Mouse (Mus musculus) midbrain, embryonic 11.5 days (tissue): Measurements from ENCODE around the gene Myt1l. TPM values are rescaled to one million over a fixed set of nuclear protein-coding genes. Genes with fewer than 3 reads are reported as not detected.

ENCODE experiments used
- ATAC-seq: fragments of 200-750 bp; cut with Nextera tagmentation; 2 replicates; pipeline ENCODE4 v1.8.0; 2017; ENCODE audit warnings: moderate TSS enrichment, moderate library complexity; ENCODE audit not compliant: low FRiP score
- DNase-seq: peaks from one replicate; pipeline ENCODE4 v3.0.0; 2015; ENCODE audit warnings: low spot score; ENCODE audit errors: missing footprints
- H3K27ac ChIP-seq: fragments of 300-500 bp; sonication (generic); 2 replicates; pipeline ENCODE4 v1.5.1; 2014; ENCODE audit warnings: low read depth, low read length
- H3K27me3 ChIP-seq: fragments of 300-500 bp; sonication (generic); 2 replicates; pipeline ENCODE4 v1.6.1; 2014; ENCODE audit warnings: mild to moderate bottlenecking, low read length, moderate library complexity, mixed read lengths; ENCODE audit not compliant: control insufficient read depth, insufficient read depth
- H3K36me3 ChIP-seq: fragments of 300-500 bp; sonication (generic); 2 replicates; pipeline ENCODE4 v1.6.1; 2014; ENCODE audit warnings: mild to moderate bottlenecking, low read length, moderate library complexity, mixed read lengths; ENCODE audit not compliant: control insufficient read depth, insufficient read depth
- H3K4me1 ChIP-seq: fragments of 300-500 bp; sonication (generic); 2 replicates; pipeline ENCODE4 v1.6.1; 2014; ENCODE audit warnings: low read length; ENCODE audit not compliant: control insufficient read depth, insufficient read depth
- H3K4me2 ChIP-seq: fragments of 300-500 bp; sonication (generic); 2 replicates; pipeline ENCODE4 v1.6.1; 2014; ENCODE audit warnings: mild to moderate bottlenecking, moderate library complexity
- H3K4me3 ChIP-seq: fragments of 300-500 bp; sonication (generic); 2 replicates; pipeline ENCODE4 v1.5.1; 2014; ENCODE audit warnings: low read depth, low read length
- H3K9ac ChIP-seq: fragments of 300-500 bp; sonication (generic); 2 replicates; pipeline ENCODE4 v1.6.1; 2014; ENCODE audit warnings: low read length
- H3K9me3 ChIP-seq: fragments of 300-500 bp; sonication (generic); 2 replicates; pipeline ENCODE4 v1.6.1; 2016; ENCODE audit warnings: low read length; ENCODE audit not compliant: control insufficient read depth
- WGBS: fragments of 180-500 bp; shearing (Covaris S2); extraction: QIAGEN DNeasy Blood & Tissue Kit; methylation state at CpG from one replicate; pipeline ENCODE4 v1.1.7; 2014; 5-methylcytosine and 5-hydroxymethylcytosine counted together
- polyA plus RNA-seq: library from polyadenylated mRNA; unstranded; fragments of >200 nt; fragmentation: Nextera tagmentation; extraction: Ambion mirVana; gene quantifications from 2 replicates; pipeline ENCODE4 v1.2.1, GENCODE M21; 2014

Myt1l gene
- polyA plus RNA-seq, 1 experiment from 2014 or later: 13.3 TPM

DNA sequence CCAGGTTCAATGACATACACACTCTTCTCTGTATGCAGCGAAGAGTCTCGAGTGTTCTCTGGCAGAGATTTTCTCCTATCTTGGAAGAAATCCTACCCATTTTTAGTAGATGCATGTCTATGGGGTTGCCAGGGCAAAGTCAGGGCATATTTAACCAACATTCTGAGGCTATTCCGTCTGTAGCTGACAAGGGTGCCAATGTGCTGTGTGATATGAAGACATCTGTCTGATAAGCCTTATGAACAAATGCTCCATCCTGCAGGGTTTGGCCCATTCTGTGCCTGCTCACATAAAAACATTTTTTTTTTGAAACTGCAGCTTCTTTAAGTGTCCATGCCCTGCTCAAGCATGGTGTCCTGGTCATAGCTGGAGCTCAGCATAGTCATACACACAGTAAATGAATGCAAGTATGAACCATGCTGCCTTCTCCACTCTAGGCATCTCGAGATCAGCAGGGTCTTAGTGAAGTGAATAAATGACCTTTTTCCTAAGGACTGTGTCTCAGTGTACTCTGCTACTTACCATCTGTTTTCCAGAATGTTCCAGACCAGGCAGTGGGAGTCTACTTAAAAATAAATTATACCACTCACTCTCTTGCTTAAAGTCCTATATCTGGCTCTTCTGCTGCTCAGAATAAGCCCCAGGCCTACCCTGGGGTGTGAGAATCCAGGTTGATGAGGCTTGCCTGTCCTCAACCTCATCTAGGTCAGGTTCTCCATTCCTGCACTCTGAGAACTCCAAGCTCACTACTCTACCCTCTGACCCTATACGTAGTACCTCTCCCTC, 227.1 kb downstream of the Myt1l start:
- no peaks in the 10 kb centered on the region for H3K4me1 ChIP-seq
- H3K9ac ChIP-seq: no peak overlapping the region
- no peak for ATAC-seq
- no peaks in the 10 kb centered on the region for H3K36me3 ChIP-seq
- H3K4me3 ChIP-seq: no peak overlapping the region
- H3K27ac ChIP-seq: no peak overlapping the region
- no peaks in the 10 kb centered on the region for H3K9me3 ChIP-seq
- no peaks in the 10 kb centered on the region for H3K27me3 ChIP-seq
- DNase-seq: no peak
- no peak overlapping the region for H3K4me2 ChIP-seq
- 87% methylated on average over 5 of the region's 5 CpGs for WGBS

DNA sequence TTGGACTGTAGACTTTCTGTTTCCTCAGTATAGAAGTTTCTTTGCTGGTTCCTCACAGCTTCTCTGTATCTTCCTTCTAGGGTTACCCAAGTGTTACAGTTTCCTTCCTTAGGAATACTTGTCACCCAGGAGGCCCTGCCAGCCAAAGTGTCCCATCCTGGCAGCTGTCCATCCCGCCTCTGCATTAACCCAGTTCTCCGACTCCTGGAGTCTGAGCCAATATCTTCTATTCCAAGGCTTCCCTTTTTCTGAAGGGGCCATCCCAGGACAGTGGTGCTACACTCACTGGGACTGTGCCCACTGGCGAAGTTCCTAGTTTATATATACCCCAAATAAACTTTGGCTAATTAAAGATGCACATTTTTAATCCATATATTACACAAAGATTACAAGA, 227.7 kb downstream of the Myt1l start:
- Histone ChIP-seq H3K4me1 (no peaks in the 10 kb centered on the region), H3K27ac (no peak overlapping the region), H3K36me3 (no peaks in the 10 kb centered on the region), H3K9me3 (no peaks in the 10 kb centered on the region), H3K9ac (no peak overlapping the region), H3K4me2 (no peak overlapping the region), H3K27me3 (no peaks in the 10 kb centered on the region), H3K4me3 (no peak overlapping the region)
- no peak for DNase-seq
- 98% methylated on average over 3 of the region's 3 CpGs for WGBS
- ATAC-seq: no peak

DNA sequence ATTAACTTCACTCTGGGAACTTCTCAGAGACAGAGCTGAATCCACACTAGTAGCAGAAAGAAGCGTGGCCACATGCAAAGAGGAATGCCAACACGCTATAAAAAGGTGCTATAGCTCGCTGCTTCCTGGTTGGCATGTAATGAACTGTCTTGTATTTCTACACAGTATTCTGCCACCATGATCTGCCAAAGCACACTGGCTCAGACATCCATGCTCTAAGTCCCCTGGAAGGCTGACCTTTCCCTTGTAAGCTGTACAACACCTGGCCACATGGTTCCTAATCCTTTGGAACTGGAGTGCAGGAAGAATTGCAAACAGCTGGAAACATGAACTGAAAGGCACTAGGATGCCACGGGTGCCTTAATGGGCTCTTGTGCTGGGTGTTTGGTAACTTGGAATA, 232.4 kb downstream of the Myt1l start:
- H3K36me3 ChIP-seq: no peaks in the 10 kb centered on the region
- no peaks in the 10 kb centered on the region for H3K9me3 ChIP-seq
- H3K9ac ChIP-seq: no peak overlapping the region
- H3K4me3 ChIP-seq: no peak overlapping the region
- no peaks in the 10 kb centered on the region for H3K27me3 ChIP-seq
- ATAC-seq: no peak
- no peak for DNase-seq
- no peak overlapping the region for H3K4me2 ChIP-seq
- H3K4me1 ChIP-seq: no peaks in the 10 kb centered on the region
- no peak overlapping the region for H3K27ac ChIP-seq
- 81% methylated on average over 4 of the region's 4 CpGs for WGBS

DNA sequence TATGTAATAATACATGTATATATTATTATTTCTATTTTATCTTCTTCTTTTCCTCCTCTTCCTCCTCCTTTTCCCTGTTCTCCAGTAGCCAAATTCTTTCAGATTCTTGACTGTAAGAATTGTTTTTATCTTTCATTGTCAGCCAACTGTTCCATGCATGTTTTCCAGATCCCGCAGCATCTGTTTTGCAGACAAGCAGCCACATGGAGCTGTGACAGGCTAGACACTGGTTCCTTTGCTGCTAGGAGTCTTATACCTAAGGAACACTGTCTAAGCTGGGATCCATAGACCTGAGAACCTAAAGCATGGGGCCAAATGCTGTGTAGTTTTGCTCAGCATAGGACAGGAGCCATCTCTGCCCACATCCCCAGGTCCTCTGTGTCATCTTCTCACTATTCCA, 238.0 kb downstream of the Myt1l start:
- DNase-seq (no peak), ATAC-seq (no peak)
- Histone ChIP-seq H3K9me3 (no peaks in the 10 kb centered on the region), H3K9ac (no peak overlapping the region), H3K4me3 (no peak overlapping the region), H3K4me2 (no peak overlapping the region), H3K36me3 (no peaks in the 10 kb centered on the region), H3K27me3 (no peaks in the 10 kb centered on the region), H3K4me1 (no peaks in the 10 kb centered on the region), H3K27ac (no peak overlapping the region)
- WGBS: 97% methylated on average over 1 of the region's 1 CpGs

DNA sequence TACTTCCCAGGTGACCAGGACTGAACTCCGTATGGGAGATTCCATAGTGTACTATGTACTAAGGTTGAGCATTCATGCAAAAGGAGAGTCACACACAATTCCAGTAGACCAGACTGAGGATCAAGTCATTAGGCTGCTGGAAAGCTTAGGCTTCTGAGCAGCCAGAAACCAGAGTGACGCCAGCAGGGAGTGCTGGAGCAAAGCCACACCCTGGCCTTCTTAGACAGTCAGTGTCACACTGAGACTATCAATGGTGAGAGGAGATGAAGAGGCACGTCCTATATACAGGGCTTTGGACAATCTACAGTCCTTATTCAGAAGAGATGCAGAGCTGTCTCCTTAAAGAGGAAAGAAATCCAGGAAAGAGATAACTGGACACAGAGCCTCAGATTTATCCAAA, 243.6 kb downstream of the Myt1l start:
- H3K4me3 ChIP-seq: no peak overlapping the region
- WGBS: 68% methylated on average over 3 of the region's 3 CpGs
- ATAC-seq (no peak), DNase-seq (no peak)
- H3K9me3 ChIP-seq: no peaks in the 10 kb centered on the region
- H3K4me2 ChIP-seq: no peak overlapping the region
- H3K27me3 ChIP-seq: no peaks in the 10 kb centered on the region
- H3K36me3 ChIP-seq: no peaks in the 10 kb centered on the region
- H3K27ac ChIP-seq: no peak overlapping the region
- H3K9ac ChIP-seq: no peak overlapping the region
- no peaks in the 10 kb centered on the region for H3K4me1 ChIP-seq

DNA sequence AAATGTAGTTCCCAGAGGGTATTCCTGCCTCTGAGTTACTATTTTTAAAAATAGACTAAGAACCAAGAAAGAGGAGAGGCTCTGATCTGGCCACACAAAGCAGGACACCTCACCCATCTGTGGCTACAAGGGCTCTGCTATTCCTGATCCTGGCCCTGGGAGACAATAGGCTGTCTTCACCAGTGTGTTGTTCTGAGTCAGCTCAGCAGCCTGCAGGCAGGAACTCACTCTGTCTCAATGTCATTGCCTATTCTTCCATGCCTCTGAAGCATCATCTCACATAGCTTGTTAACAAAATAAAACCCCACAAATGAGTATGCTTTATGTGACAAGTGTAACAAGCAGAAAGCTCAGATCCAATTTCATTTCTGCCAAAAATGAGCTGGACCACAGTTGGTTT, 244.2 kb downstream of the Myt1l start:
- Histone ChIP-seq H3K4me2 (no peak overlapping the region), H3K9ac (no peak overlapping the region), H3K27me3 (no peaks in the 10 kb centered on the region), H3K36me3 (no peaks in the 10 kb centered on the region), H3K27ac (no peak overlapping the region), H3K9me3 (no peaks in the 10 kb centered on the region), H3K4me1 (no peaks in the 10 kb centered on the region), H3K4me3 (no peak overlapping the region)
- no peak for ATAC-seq
- DNase-seq: no peak

DNA sequence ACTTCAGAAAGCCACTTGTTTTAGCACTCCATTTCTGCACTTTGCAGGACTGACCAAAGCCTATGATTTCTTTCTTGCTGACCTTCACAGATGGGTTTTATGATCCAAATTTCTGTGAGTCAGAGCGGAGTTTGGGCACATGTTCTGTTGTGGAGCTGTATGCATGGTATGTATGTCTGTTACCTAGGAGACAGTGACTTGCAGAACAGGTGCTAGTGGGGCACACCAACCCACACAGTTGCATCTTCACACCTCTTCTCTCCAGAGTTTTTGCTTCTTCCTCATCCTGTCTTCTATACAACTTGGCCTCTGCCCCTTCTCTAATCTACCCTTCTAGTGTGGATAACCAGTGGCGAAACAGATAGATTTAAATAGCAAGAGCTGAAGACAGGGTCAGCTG, 250.7 kb downstream of the Myt1l start:
- Histone ChIP-seq H3K9ac (no peak overlapping the region), H3K4me2 (no peak overlapping the region), H3K9me3 (no peaks in the 10 kb centered on the region), H3K27me3 (no peaks in the 10 kb centered on the region), H3K4me3 (no peak overlapping the region), H3K36me3 (no peaks in the 10 kb centered on the region), H3K4me1 (no peaks in the 10 kb centered on the region), H3K27ac (no peak overlapping the region)
- DNase-seq (no peak), ATAC-seq (no peak)
- 88% methylated on average over 2 of the region's 2 CpGs for WGBS

DNA sequence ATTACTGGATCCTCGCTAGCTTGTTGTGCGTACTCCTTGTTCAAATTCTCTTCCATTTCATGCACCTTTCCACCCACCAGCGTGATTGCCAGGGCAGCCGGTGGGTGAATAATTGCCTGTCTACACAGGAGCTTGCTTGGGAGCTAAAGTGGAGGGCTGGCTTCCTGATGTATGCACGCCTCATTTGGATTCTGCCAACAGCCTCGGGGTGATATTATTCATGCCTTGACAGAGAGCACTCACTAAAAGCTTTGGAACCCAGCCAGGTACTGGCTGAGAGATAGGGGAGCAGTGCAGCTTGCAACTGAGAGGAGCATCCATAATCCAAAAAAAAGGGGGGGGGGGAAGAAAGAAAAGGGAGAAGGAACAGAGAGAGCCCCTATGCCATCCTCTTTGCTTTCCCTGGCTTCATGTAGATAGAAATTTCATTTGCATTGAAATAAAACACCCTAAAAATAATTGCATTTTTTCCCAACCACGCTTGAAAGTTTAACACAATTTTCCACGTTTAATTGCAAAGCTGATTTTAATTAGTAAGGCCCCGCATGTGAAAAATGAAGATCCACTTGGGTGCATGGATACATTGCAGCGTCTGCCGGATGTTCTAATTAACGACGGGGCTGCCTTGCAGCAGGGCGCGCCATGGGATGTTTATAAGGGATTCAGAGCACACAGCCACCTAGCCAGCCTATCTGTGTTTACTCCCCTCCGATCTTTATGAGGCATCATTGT, 261.3 kb downstream of the Myt1l start:
- H3K9ac ChIP-seq: no peak overlapping the region
- H3K27ac ChIP-seq: no peak overlapping the region; the same call in 1 of the 2 replicates

DNA sequence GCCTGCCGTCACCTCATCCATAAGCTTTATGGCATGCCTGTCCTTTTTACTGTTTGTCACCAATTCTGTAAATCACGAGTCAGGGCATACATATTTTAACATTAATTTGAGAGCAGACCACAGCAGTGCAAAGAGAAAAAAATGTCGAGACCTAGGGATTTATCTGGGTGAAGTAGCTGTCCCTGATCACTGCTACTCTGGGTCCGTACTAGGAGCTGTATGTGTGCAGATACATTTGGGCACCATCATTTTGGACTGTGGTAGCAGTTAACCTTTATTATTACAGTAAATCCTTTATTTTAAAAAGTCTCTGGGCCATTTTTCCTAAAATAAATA, 261.8 kb downstream of the Myt1l start:
- Histone ChIP-seq H3K9ac (no peak overlapping the region), H3K27me3 (no peaks in the 10 kb centered on the region), H3K4me1 (no peaks in the 10 kb centered on the region), H3K4me2 (no peak overlapping the region), H3K4me3 (no peak overlapping the region), H3K9me3 (no peaks in the 10 kb centered on the region), H3K27ac (no peak overlapping the region; the same call in 1 of the 2 replicates), H3K36me3 (no peaks in the 10 kb centered on the region)
- DNase-seq (peak; percentile 83), ATAC-seq (no peak)
- 76% methylated on average over 4 of the region's 4 CpGs for WGBS

More for the DNA sequence above, 261.3 kb downstream of the Myt1l start:
- Histone ChIP-seq H3K4me2 (no peak overlapping the region), H3K4me3 (no peak overlapping the region), H3K4me1 (no peaks in the 10 kb centered on the region), H3K9me3 (no peaks in the 10 kb centered on the region), H3K27me3 (no peaks in the 10 kb centered on the region), H3K36me3 (no peaks in the 10 kb centered on the region)
- ATAC-seq (peak; percentile 67; the same call in 1 of the 2 replicates), DNase-seq (peak; percentile 77)
- WGBS: 71% methylated on average over 16 of the region's 16 CpGs
